Mouse (Mus musculus) brain, embryonic 18.5 days (tissue): ENCODE data around the gene Olfr373.

ENCODE experiments used
- DNase-seq: peaks from one replicate; pipeline ENCODE4 v3.0.0-alpha.2; 2012; ENCODE audit warnings: low read depth, low spot score

Gene Olfr373

GRCm38 (mm10) chr8:72133507-72133906, 50.5 kb downstream of the Olfr373 start:
- DNase-seq = no peak

GRCm38 (mm10) chr8:72134756-72135445, 51.9 kb downstream of the Olfr373 start, which contains the start of gene Tpm4:
TSS of gene Tpm4 (plus strand) at chr8:72134975.
- DNase-seq = no peak

DNA sequence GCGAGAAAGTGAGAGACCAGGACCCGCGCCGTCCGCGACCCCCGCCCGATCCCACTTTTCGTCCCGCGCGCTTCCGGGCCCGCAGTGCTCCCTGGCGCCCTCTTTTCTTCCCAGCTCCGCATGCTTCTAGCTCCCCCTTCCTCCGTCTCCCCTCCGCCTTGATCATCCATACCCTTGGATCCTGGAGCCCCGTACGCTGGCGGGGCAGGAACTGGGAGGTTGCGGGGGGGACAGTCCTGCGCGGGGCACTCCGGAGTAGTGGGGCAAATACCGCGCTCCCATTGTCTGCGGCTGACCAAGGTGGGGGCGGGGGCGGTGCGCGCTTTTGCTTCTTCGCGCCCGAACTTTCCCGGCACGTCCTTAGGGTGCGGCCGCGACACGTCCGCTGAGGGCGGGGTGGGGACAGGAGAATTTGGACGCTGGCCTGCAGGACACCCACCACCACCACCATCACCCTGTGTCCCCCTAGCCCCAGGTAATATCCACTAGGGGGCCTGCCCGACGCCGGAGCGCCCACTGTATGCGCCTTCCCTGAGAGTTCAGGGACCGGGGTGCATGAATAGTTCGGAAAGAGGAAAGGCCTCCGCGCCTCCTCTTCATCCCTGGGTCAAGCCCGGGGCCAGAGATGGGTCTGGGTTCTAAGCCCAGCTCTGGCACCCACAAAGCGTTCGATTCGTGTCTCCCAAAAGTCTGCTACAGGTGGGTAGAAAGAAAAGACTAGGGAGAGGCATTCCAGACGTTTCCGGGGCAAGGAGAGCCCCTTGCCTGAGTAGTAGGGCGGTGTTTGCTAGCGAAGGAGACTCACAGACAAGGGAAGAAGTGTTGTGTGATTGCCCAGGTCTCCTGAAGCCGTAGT, 52.7 kb downstream of the Olfr373 start:
- no peak for DNase-seq

DNA sequence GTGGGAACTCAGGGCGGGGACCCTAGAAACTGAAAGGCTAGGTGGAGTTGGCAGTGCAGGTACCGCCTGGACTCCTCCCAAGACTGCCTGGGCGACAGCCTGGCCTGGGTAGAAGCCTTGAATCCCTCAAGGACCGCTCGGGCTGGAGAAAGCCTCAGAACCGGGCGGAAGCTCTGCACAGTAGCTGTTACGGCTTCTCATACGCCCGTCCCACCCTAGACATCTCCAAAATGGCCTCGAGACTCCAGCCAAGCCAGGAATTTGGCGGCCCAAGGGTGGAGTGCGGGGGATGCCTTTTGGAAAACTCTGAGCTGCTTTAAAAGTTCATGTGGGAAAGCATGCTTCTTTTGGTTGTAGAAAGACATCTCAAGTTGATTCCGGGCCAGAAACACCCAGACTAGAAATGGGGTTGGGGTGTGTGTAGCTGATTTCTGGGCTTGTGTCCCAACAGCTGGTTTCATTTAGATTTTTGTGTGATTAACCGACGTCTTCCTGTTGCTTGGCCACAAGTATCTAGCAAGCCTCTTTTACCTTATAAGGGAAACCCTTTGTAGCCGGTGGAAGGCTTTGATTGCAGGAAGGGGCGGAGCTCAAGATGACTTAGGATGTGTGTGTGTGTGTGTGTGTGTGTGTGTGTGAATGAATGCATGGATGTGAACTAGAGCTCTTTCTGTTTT, 53.5 kb downstream of the Olfr373 start:
- DNase-seq = no peak

DNA sequence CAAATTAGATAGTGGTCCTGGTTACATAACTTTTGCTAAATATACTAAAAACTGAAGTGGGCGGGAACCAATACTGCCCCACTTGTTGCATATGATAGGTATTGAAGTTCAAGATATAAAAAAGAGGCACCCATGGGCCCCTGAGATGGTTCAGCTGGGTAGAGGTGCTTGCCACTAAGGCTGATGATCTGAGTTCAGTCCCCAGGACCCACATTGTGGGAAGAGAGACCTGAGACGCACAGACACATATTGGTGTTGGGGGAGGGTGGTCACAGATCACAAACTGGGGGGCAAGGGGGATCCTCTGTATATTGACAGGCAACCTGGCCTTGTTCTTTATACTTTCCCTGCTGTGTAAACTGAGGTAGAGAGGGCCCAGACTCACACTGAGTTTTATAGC, 54.5 kb downstream of the Olfr373 start:
- DNase-seq = no peak

DNA sequence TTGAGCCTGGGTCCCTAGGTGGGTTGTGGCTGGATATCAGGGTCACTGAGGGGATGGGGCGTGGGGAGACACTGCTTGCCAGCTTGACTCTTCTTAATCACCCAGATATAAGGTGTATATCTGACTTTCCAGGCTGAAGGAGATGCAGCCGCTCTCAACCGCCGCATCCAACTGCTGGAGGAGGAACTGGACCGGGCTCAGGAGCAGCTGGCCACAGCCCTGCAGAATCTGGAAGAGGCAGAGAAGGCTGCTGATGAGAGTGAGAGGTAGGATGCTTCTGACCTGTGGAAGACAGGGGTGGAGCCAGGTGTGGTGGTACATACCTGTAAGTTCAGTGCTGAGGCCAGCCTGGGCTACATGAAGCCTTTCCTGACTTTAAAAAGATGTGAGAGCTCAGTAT, 55.5 kb downstream of the Olfr373 start:
- no peak for DNase-seq

DNA sequence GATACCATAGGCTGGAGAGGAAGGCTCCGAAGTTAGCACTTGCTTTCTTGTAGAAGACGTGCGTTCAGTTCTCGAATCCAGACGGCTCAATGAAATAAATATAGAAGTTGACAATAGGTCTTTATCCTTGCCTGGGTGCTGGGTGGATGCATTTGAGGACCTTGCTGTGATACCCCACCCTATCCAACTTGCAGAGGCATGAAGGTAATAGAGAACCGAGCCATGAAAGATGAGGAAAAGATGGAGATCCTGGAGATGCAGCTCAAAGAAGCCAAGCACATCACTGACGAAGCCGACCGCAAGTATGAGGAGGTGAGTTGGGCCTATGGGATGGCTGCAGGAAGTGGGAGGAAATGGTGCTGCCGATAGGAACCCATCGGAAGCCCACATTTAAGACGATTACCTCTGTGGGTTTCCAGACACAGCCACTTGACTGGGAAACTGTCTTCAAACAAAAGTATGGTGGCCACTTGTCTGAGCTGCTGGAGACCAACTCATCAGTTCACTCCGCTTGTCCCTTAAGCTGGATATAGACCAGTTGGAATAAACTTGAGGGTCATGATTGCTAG, 60.4 kb downstream of the Olfr373 start:
- DNase-seq = no peak

DNA sequence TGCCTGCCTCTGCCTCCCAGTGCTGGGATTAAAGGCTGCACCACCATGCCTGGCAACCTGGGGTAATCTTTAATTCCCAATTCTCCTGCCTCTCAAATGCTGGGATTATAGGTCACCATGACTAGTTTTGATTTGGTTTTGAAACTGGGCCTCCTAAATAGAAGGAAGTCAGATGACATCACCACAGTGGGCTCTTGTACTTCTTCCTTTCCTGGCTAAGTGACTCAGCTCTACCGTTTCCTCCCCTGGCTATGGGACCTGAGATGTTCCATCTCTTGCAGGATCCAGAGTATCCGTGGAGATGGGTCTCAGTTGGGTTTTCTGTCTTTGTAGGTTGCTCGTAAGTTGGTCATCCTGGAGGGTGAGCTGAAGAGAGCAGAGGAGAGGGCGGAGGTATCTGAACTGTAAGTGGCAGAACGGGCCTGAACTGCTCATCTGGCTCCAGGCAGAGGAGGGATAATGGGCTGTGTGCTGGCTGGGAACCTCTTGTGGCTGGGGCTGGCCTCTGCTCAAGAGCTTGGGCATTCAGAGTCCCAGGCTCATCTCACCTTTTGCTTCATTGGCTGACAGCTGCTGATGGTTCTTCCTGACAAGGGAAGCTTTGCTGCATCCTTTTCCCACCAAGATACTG, 61.5 kb downstream of the Olfr373 start:
- no peak for DNase-seq

DNA sequence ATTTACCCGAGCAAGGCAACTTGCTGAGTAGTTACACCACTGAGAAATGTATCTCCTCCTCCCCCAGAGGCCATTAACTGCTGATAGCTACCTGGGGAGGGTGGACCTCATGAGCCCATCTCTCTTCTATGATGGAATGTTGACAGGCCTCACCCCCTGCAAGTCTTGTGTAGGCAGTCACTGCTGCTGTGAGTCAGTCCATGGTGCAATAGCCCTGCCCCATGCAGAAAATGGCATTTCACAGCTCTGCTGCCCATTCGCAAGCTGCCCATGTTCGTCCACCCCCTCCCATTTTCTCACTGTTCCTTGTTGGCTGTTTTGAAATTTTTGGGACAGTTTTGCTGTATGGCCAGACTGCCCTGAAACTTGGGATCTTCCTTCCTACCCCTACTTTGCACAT, 62.5 kb downstream of the Olfr373 start:
- DNase-seq = no peak

- DNase-seq = no peak
These were observed 63.1 kb downstream of the Olfr373 start for GRCm38 (mm10) chr8:72146056-72146455.

DNA sequence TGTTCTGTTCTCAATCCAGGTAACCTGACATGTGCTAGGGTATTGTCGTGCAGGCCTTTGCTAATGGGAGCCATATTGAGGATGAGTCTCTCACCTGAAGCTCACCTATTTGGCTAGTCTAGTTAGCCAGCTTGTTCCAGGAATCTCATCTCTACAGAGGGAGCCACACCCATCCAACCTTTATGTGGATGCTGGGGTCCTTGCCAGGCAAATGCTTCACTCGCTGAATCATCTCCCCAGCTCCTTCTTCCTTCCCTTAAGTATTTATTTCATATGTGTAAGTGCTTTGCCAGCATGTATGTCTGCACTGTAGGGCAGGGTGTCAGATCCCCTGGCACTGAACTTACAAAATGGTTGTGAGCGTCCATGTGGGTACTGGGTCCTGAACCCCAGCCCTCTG, 63.6 kb downstream of the Olfr373 start:
- DNase-seq = no peak

GRCm38 (mm10) chr8:72147266-72147665, 64.3 kb downstream of the Olfr373 start:
- no peak for DNase-seq

DNA sequence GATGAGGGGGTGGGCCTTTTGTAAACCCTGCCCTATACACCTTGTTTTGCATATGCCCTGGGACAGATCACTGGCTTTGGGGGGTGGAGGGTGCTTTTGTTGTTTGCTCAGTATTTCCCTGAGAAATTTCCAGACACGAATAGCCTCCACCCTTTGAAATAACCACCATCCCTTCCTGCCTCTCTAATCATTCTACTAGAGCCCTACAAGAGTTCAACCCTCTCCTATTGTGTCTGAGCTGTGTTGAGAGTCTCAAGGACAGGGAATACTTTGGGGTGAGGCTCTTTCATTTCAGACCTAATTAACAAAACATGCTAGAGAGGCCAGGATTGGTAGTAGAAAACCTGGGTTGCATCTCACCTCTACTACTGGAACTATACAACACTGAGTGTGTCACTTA, 66.1 kb downstream of the Olfr373 start:
- DNase-seq = no peak

DNA sequence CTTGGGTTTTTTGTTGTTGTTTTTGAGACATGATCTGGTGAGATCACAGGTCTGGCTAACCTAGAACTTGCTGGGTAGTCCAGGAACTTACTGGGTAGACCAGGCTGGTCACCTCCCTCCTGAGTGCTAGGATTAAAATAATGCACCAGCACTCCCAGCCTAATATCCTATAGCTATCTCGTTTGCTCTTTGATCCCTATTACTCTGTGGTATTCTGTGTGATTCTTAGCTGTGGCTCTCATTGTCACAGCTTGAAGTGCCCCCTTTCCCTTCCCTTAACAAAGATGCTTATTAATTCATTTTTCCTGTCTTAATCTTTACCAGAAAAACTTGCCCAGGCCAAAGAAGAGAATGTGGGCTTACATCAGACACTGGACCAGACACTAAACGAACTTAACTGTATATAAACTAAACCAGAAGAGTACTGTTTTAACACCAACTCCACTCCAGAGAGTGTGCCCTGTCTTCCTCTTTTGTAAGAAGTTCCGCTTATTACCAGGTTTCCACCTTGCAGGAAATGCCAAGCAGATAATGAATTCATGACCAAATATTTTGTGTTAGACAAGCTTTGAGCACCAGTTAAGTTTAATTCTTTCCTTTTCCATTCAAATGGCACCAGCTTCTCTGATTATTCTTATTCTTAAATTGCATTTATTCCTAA, 68.6 kb downstream of the Olfr373 start:
- no peak for DNase-seq
